Mouse (Mus musculus) forebrain, postnatal 0 days (tissue): ENCODE data around the gene Krt36. TPM values are rescaled to one million over a fixed set of nuclear protein-coding genes. Genes with fewer than 3 reads are reported as not detected.

ENCODE experiments used
- ATAC-seq: fragments of 200-750 bp; cut with Nextera tagmentation; 2 replicates; pipeline ENCODE4 v1.8.0; 2017; ENCODE audit warnings: mild to moderate bottlenecking, moderate library complexity
- DNase-seq: peaks from one replicate; pipeline ENCODE4 v3.0.0-alpha.2; 2015
- H3K27ac ChIP-seq: fragments of 300-500 bp; sonication (generic); 2 replicates; pipeline ENCODE4 v1.5.1; 2014; ENCODE audit warnings: low read depth, mild to moderate bottlenecking, antibody characterized with exemption, low read length, moderate library complexity, mixed read lengths
- H3K27me3 ChIP-seq: fragments of 300-500 bp; sonication (generic); 2 replicates; pipeline ENCODE4 v1.6.1; 2014; ENCODE audit warnings: mild to moderate bottlenecking, low read length, mixed read lengths; ENCODE audit not compliant: insufficient read depth
- H3K36me3 ChIP-seq: fragments of 300-500 bp; sonication (generic); 2 replicates; pipeline ENCODE4 v1.6.1; 2014; ENCODE audit warnings: mild to moderate bottlenecking, moderate library complexity; ENCODE audit not compliant: insufficient read depth
- H3K4me1 ChIP-seq: fragments of 300-500 bp; sonication (generic); 2 replicates; pipeline ENCODE4 v1.6.1; 2014; ENCODE audit warnings: antibody characterized with exemption; ENCODE audit not compliant: insufficient read depth
- H3K4me2 ChIP-seq: fragments of 300-500 bp; sonication (generic); 2 replicates; pipeline ENCODE4 v1.6.1; 2014; ENCODE audit warnings: low read depth, mild to moderate bottlenecking, moderate library complexity
- H3K4me3 ChIP-seq: fragments of 300-500 bp; sonication (generic); 2 replicates; pipeline ENCODE4 v1.5.1; 2014; ENCODE audit warnings: low read depth, low read length, mixed read lengths
- H3K9ac ChIP-seq: fragments of 300-500 bp; sonication (generic); 2 replicates; pipeline ENCODE4 v1.6.1; 2014; ENCODE audit warnings: mild to moderate bottlenecking
- H3K9me3 ChIP-seq: fragments of 300-500 bp; sonication (generic); 2 replicates; pipeline ENCODE4 v1.6.1; 2016; ENCODE audit warnings: low read length
- CTCF ChIP-seq: sonication (generic); IDR thresholded peaks from 2 replicates; pipeline ENCODE4 v1.5.1; 2016; ENCODE audit warnings: antibody characterized with exemption, control low read depth, low read depth
- WGBS: fragments of 180-500 bp; shearing (Covaris S2); extraction: QIAGEN DNeasy Blood & Tissue Kit; methylation state at CpG from one replicate; pipeline ENCODE4 v1.1.7; 2014; 5-methylcytosine and 5-hydroxymethylcytosine counted together
- polyA plus RNA-seq: library from polyadenylated mRNA; unstranded; fragments of >200 nt; fragmentation: Nextera tagmentation; extraction: Ambion mirVana; gene quantifications from 2 replicates; pipeline ENCODE4 v1.2.1, GENCODE M21; 2015
- total RNA-seq: library from RNA; depleted of rRNA; stranded (reverse); fragments of >200 nt; gene quantifications from 2 replicates; pipeline ENCODE4 v1.2.3, GENCODE M21; 2014

Krt36 gene
- total and polyA plus RNA-seq, 2 experiments from 2014 or later: not detected

GRCm38 (mm10) chr11:100113742-100114029, 8.3 kb upstream of the Krt36 start:
- H3K9ac ChIP-seq: no peak overlapping the region
- no peak overlapping the region for H3K27ac ChIP-seq
- no peak overlapping the region for H3K4me2 ChIP-seq
- 95% methylated on average over 2 of the region's 2 CpGs for WGBS
- no peaks in the 10 kb centered on the region for H3K4me1 ChIP-seq
- no peak for TF ChIP-seq CTCF
- ATAC-seq (no peak), DNase-seq (no peak)
- no peaks in the 10 kb centered on the region for H3K9me3 ChIP-seq
- H3K36me3 ChIP-seq: no peaks in the 10 kb centered on the region
- H3K27me3 ChIP-seq: no peaks in the 10 kb centered on the region
- no peak overlapping the region for H3K4me3 ChIP-seq

- ATAC-seq: no peak
- no peak overlapping the region for H3K9ac ChIP-seq
- no peaks in the 10 kb centered on the region for H3K27me3 ChIP-seq
- no peaks in the 10 kb centered on the region for H3K4me1 ChIP-seq
- no peaks in the 10 kb centered on the region for H3K36me3 ChIP-seq
- no peak for DNase-seq
- no peak for TF ChIP-seq CTCF
- H3K9me3 ChIP-seq: no peaks in the 10 kb centered on the region
- H3K4me3 ChIP-seq: no peak overlapping the region
- H3K4me2 ChIP-seq: no peak overlapping the region
- 91% methylated on average over 11 of the region's 11 CpGs for whole genome bisulfite sequencing
- H3K27ac ChIP-seq: no peak overlapping the region
Measured at GRCm38 (mm10) chr11:100112935-100113741, 7.7 kb upstream of the Krt36 start.

DNA sequence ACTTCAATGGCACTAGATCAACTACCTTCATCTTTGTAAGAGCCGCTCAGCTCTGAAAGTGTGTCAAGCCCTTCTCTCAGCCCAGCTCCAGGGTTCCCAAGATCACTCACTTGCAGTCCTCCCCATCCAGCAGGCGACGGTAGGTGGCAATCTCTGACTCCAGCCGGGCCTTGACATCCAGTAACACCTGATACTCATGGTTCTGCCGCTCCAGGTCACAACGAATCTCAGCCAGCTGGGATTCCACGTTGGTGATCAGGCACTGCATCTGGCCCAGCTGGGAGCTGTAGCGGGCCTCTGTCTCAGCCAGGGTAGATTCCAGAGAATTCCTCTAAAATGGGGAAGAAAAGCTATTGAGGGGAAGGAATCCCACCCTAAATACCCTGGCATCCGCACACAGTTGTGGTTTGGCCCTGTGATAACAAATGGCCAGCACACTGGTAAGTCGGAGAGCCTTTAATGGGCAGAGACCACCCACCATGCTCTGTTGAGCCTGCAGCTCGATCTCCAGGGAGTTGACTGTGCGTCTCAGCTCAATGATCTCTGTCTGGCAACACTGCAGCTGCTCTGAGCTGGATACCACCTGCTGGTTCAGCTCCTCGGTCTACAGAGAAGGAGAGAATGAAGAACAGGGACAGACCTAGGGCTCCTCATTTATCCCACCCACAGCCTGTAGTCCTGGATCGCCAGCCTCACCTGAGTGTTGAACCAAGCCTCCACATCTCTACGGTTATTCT, 2.6 kb downstream of the Krt36 start:
- H3K4me3 ChIP-seq: no peak overlapping the region
- H3K9ac ChIP-seq: no peak overlapping the region
- H3K27me3 ChIP-seq: no peaks in the 10 kb centered on the region
- H3K4me2 ChIP-seq: no peak overlapping the region
- H3K36me3 ChIP-seq: no peaks in the 10 kb centered on the region
- no peak for TF ChIP-seq CTCF
- DNase-seq (no peak), ATAC-seq (no peak)
- H3K27ac ChIP-seq: no peak overlapping the region
- no peaks in the 10 kb centered on the region for H3K4me1 ChIP-seq
- 70% methylated on average over 15 of the region's 15 CpGs for WGBS
- no peaks in the 10 kb centered on the region for H3K9me3 ChIP-seq

DNA sequence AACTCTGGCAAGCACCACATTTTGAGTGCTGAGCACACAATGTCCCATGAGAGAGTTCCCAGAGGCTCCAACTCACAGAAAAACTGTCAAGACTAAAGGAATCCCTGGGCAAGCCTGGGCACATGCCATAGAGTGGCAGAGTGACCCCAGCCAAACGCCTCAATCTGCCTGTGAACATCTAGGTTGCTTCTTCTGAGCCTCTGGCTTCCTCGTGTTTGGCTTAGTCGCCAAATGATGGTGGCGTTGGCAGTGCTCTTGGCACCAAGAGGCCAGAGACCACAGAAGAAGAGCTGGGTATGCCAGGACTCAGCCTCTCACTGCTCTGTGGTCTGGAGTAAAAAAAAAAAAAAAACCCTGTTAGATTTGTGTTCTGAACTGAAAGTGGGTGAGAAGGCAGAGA, 5.0 kb downstream of the Krt36 start:
- no peak for TF ChIP-seq CTCF
- Histone ChIP-seq H3K4me3 (no peak overlapping the region), H3K9ac (no peak overlapping the region), H3K4me2 (no peak overlapping the region), H3K36me3 (no peaks in the 10 kb centered on the region), H3K27ac (no peak overlapping the region), H3K4me1 (no peaks in the 10 kb centered on the region), H3K9me3 (no peaks in the 10 kb centered on the region), H3K27me3 (no peaks in the 10 kb centered on the region)
- WGBS: 77% methylated on average over 4 of the region's 4 CpGs
- ATAC-seq (no peak), DNase-seq (no peak)

GRCm38 (mm10) chr11:100097819-100098218, 7.6 kb downstream of the Krt36 start:
- no peak for ATAC-seq
- H3K9me3 ChIP-seq: no peaks in the 10 kb centered on the region

GRCm38 (mm10) chr11:100096141-100096540, 9.3 kb downstream of the Krt36 start, which contains the start of gene Krt35:
TSS of gene Krt35 (minus strand) at chr11:100096241.
- Histone ChIP-seq H3K4me1 (no peaks in the 10 kb centered on the region), H3K4me2 (no peak within 1 kb of the TSS), H3K27me3 (no peaks in the 10 kb centered on the region), H3K4me3 (no peak within 1 kb of the TSS), H3K9ac (no peak within 1 kb of the TSS), H3K9me3 (no peaks in the 10 kb centered on the region), H3K27ac (no peak within 1 kb of the TSS), H3K36me3 (no peaks in the 10 kb centered on the region)
- DNase-seq: no peak
- ATAC-seq: no peak
- 42% methylated on average over 9 of the region's 9 CpGs for WGBS
- TF ChIP-seq CTCF: no peak

More at GRCm38 (mm10) chr11:100097819-100098218, 7.6 kb downstream of the Krt36 start:
- H3K27ac ChIP-seq: no peak overlapping the region
- H3K27me3 ChIP-seq: no peaks in the 10 kb centered on the region
- H3K36me3 ChIP-seq: no peaks in the 10 kb centered on the region
- no peak overlapping the region for H3K4me3 ChIP-seq
- no peak overlapping the region for H3K9ac ChIP-seq
- TF ChIP-seq CTCF: no peak
- DNase-seq: no peak
- 86% methylated on average over 9 of the region's 9 CpGs for WGBS
- H3K4me1 ChIP-seq: no peaks in the 10 kb centered on the region
- no peak overlapping the region for H3K4me2 ChIP-seq

DNA sequence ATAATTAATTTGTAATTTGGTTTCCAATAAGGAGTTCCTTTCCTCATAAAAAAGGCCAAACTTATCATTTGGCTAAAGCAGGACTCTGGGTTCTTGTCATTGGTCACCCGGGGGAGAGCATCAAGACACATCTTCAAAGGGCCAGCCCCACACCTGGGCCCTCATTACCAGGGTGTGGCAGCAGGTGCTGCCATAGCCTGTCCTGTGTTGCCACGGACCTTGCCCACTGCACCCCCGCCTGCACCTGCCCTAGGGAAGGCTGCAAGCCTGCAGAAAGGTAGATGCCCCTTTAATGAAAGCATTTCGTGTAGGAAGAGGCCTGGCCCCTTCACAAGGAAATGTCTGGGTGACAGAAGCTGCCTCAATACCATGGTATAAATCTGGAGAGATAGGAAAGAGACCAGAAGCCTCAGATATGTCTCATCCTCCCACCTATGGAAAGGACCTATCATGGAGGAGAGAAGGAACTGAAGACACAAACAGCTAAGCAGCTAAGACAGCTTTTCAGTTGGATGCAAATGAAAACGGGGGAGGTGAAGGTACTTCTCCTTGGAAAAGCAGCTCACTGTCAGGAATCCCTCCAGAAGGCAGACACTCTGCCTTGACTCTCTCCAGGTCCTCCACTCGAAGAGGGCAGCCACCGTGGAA, 16.9 kb downstream of the Krt36 start:
- no peak for ATAC-seq
- Histone ChIP-seq H3K4me1 (no peaks in the 10 kb centered on the region), H3K4me3 (no peak overlapping the region), H3K36me3 (no peaks in the 10 kb centered on the region), H3K4me2 (no peak overlapping the region), H3K27me3 (no peaks in the 10 kb centered on the region), H3K9me3 (no peaks in the 10 kb centered on the region), H3K27ac (no peak overlapping the region), H3K9ac (no peak overlapping the region)
- DNase-seq: no peak
- WGBS: 70% methylated on average over 7 of the region's 7 CpGs
- no peak for TF ChIP-seq CTCF
